ENCODE assay signal across 15 mouse cellular contexts in the genomic region with DNA sequence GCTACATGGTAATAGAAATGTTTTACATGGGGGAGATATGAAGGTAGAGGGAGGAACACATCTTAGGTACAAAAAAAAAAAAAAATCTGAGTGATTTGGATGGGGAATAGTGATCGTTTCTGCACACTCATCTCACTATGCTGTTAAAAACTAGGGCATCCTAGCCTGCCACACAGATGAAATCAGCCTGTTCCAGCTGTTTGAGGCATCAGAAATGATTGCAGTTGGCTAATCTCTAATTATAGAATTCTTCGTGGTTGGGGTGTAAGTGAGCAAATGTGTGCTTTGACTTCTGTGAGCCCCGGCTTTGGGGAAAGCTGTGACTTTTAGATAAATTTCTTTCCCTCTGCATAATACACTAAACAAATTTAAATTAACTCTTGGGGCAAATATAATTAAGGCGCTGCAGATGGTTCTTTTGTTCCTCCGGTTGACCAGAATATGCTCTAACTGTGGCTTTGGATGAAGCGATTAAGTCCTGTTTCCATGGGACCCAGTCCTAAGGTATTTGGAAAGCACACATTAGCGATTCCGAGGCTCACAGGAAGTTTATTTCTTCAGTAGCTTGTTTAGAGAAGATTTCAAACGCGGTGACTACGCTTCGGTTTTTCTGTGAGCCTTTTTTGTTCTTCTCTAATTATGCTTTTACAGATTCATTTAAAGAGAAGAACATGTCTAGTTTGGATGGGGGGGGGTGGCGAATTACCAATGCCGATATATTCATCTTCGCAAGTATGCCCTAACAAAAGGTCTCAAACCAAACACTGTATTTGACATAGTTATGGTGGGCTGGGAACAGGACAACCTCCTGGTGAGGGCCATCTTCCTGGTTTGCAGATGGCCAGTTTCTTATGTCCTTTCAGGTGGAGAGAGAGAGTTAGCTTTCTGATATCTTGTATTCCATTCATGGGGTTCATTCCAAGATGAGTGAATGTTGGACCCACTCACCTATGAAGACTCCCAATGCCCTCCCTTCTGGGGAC. TPM values are rescaled to one million over a fixed set of nuclear protein-coding genes. Genes with fewer than 3 reads are reported as not detected.
A peak's percentile ranks its signal among the peaks of the same experiment; 100 is the strongest.
DNase-seq lines count a peak whose midpoint lies in the region; ATAC-seq and TF ChIP-seq lines count a peak whose summit lies in the region.
"Had no signal": no experiment of that assay in that cellular context is flagged by ENCODE, and none has a peak within 500 bp of the region (broad histone marks: within the 10 kb centered on the region; RNA-seq: fewer than 3 reads in every experiment).

No protein-coding gene starts in this region.

- peak; percentile 21; the same call in 1 of the 2 replicates for ATAC-seq in hindbrain, embryonic 14.5 days (ENCODE audit: low FRiP score)
- ATAC-seq in midbrain, postnatal 0 days (ENCODE audit: low FRiP score), result no peak; the same call in 1 of the 2 replicates

- no peak overlapping the region for H3K9ac ChIP-seq in hindbrain, embryonic 14.5 days
- H3K9ac ChIP-seq in midbrain, postnatal 0 days (replicated peaks; ENCODE audit: low read length, poor library complexity, severe bottlenecking), result no peak overlapping the region
- H3K9ac ChIP-seq: embryonic facial prominence, embryonic 15.5 days had no signal

- H3K4me3 ChIP-seq in hindbrain, embryonic 14.5 days (replicated peaks; ENCODE audit: low read length), result no peak overlapping the region
- no peak overlapping the region for H3K4me3 ChIP-seq in midbrain, postnatal 0 days (ENCODE audit: low read depth, low read length)
- H3K4me3 ChIP-seq: embryonic facial prominence, embryonic 15.5 days had no signal

- WGBS in hindbrain, embryonic 14.5 days, result 30% methylated on average over 15 of the region's 15 CpGs
- 22% methylated on average over 15 of the region's 15 CpGs for WGBS in midbrain, postnatal 0 days

- H3K36me3 ChIP-seq in hindbrain, embryonic 14.5 days (replicated peaks; ENCODE audit: control insufficient read depth, insufficient read depth), result no peaks in the 10 kb centered on the region
- H3K36me3 ChIP-seq in midbrain, postnatal 0 days (ENCODE audit: insufficient read depth, low read length), result no peaks in the 10 kb centered on the region
- H3K36me3 ChIP-seq: embryonic facial prominence, embryonic 15.5 days had no signal

- peaks cover 12% of the 10 kb centered on the region; the same call in 1 of the 2 replicates for H3K4me1 ChIP-seq in hindbrain, embryonic 14.5 days (replicated peaks; ENCODE audit: control insufficient read depth, insufficient read depth, low read length)
- no peaks in the 10 kb centered on the region for H3K4me1 ChIP-seq in midbrain, postnatal 0 days (ENCODE audit: insufficient read depth, low read length)
- H3K4me1 ChIP-seq: embryonic facial prominence, embryonic 15.5 days had no signal

- no peak for TF ChIP-seq CTCF in midbrain, postnatal 0 days (IDR thresholded peaks at IDR 0.05)

- H3K4me2 ChIP-seq in hindbrain, embryonic 14.5 days (replicated peaks), result peak overlapping the region; percentile 17
- 0 out of 2 replicates have a peak overlapping the region, but pooled peaks have one; percentile 12 for H3K4me2 ChIP-seq in midbrain, postnatal 0 days (ENCODE audit: low read depth, low read length, poor library complexity, severe bottlenecking)
- H3K4me2 ChIP-seq: embryonic facial prominence, embryonic 15.5 days had no signal

- no peaks in the 10 kb centered on the region for H3K27me3 ChIP-seq in hindbrain, embryonic 14.5 days (ENCODE audit: control insufficient read depth, insufficient read depth, low read length)
- no peaks in the 10 kb centered on the region for H3K27me3 ChIP-seq in midbrain, postnatal 0 days (ENCODE audit: insufficient read depth, low read length)
- H3K27me3 ChIP-seq: embryonic facial prominence, embryonic 15.5 days had no signal

- DNase-seq in embryo, embryonic 11 days, result peak; percentile 25
- no peak for DNase-seq in embryo, embryonic 9.5 days (ENCODE audit: extremely low spot score)
- peak; percentile 36 for DNase-seq in R1 (ENCODE audit: low read depth, low spot score)
- DNase-seq in hindbrain, embryonic 14.5 days (ENCODE audit: low spot score), result peak; percentile 58
- DNase-seq in midbrain, postnatal 0 days (ENCODE audit: low spot score), result peak; percentile 66
- no peak for DNase-seq in cerebellum, postnatal 25 days
- DNase-seq in testis, postnatal 14 days (ENCODE audit: low spot score), result no peak
- DNase-seq in cerebellum, postnatal 4 days (ENCODE audit: low spot score in 2 of 2), result no peak
- DNase-seq: cerebellum, adult 9-11 months; kidney, adult 18-20 months; kidney, postnatal 4 days; liver; thymus, adult 2 months had no signal

- H3K9me3 ChIP-seq in hindbrain, embryonic 14.5 days (ENCODE audit: control insufficient read depth, low read length), result no peaks in the 10 kb centered on the region
- H3K9me3 ChIP-seq in midbrain, postnatal 0 days (ENCODE audit: low read length), result no peaks in the 10 kb centered on the region
- H3K9me3 ChIP-seq: embryonic facial prominence, embryonic 15.5 days had no signal

- no peak overlapping the region for H3K27ac ChIP-seq in hindbrain, embryonic 14.5 days
- H3K27ac ChIP-seq in midbrain, postnatal 0 days (ENCODE audit: low read depth, low read length), result peak overlapping the region; percentile 44
- H3K27ac ChIP-seq: embryonic facial prominence, embryonic 15.5 days had no signal

RNA-seq across cellular contexts. Expression of a gene that starts 20.7 kb away (rescaled TPM):
- polyA plus RNA-seq in hindbrain, embryonic 14.5 days (2014; fragmentation: Nextera tagmentation; extraction: Ambion mirVana), result 24.5 and 28.2 TPM in 2 replicates
- 10.1 and 11.0 TPM in 2 replicates for total RNA-seq in midbrain, postnatal 0 days (2014; rRNA removed)
- polyA plus RNA-seq in midbrain, postnatal 0 days (2015; fragmentation: Nextera tagmentation; extraction: Ambion mirVana), result 23.1 and 23.6 TPM in 2 replicates
- total RNA-seq: monocyte, adult 5-6 weeks had no signal

Comparison
In these comparisons a context has a peak if more than half of its experiments do, and no peak if none do; other contexts are left out.
1. DNase-seq: peak in embryo, embryonic 11 days (single experiment), R1 (single experiment), hindbrain, embryonic 14.5 days (single experiment) and midbrain, postnatal 0 days (single experiment); none in embryo, embryonic 9.5 days (single experiment), cerebellum, postnatal 25 days (0 of 2), testis, postnatal 14 days (single experiment) and cerebellum, postnatal 4 days (0 of 2).